Mouse (Mus musculus): ENCODE results near the gene 4930564D02Rik. TPM values are rescaled to one million over a fixed set of nuclear protein-coding genes. Genes with fewer than 3 reads are reported as not detected.

4930564D02Rik gene
- polyA plus RNA-seq, 1 experiment from 2014 or later = not detected

DNA sequence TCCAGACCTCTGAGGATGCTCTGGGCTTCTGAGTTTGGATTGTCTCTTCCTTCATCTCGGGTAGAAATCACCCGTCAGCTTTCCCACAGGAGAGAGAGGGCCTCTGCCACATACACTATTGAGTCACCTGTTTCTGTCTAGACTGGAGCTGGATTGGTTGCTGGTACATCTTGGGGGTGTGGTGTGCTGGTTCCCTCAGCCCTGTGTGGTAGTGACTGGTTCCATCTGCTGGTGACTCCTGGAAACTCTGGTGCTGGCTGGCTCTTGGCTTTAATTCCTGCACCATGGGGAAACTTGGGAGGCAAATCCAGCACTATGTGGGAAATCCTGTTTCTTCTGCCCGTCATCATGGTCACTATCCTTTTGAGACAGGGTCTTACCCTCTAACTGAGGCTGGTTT is 24.3 kb downstream of the 4930564D02Rik start:
- Histone ChIP-seq H3K27me3 (ENCODE audit: control insufficient read depth, insufficient read depth, low read length) (no peaks in the 10 kb centered on the region), H3K9me3 (ENCODE audit: control insufficient read depth, low read length) (no peaks in the 10 kb centered on the region), H3K4me1 (ENCODE audit: control insufficient read depth, insufficient read depth, low read length) (no peaks in the 10 kb centered on the region), H3K36me3 (ENCODE audit: control insufficient read depth, insufficient read depth, low read length) (no peaks in the 10 kb centered on the region), H3K4me2 (ENCODE audit: low read depth, low read length) (no peak overlapping the region), H3K27ac (ENCODE audit: low read depth, low read length) (no peak overlapping the region), H3K4me3 (ENCODE audit: low read depth, low read length) (no peak overlapping the region), H3K9ac (replicated peaks; ENCODE audit: low read depth, low read length) (no peak overlapping the region)
- 26% methylated on average over 3 of the region's 3 CpGs for WGBS
- ATAC-seq (ENCODE audit: low read depth) = no peak

DNA sequence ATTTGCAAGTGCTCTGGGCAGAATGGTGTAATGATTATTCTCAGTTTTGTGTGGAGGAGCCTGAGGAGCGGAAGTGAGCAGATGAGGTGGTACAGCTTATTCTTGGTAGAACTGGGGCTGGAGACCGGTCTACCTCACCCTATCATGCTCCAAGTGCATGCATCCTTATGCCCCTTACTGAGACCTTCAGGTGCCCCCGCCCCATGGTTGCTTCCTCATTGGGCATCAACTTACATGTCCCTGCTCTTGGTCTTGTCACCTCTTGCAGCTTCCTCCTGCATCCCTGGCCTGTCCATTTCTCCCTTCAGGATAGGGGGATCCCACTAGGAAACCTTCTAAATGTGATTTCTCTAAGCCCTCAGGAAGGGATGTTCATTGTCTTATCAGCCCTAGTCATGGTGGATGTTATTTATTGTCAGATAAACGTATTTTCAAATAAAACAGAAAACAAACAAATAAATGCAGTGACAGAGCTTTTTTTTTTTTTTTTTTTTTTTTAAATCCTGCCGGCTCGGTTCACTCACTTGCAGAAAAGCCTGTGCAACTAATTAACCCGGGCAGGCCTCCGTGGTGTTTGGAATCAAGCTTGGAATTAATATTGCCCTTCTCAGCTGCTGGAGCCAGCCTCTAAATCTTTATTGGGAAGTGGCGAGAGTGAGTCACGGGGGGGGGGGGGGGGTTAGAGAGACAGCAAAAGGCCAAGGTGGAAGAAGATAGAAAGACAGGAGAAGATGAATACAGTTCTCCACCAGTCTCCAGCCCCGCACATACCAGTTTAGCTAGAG is 26.3 kb downstream of the 4930564D02Rik start:
- no peak overlapping the region for H3K27ac ChIP-seq (ENCODE audit: low read depth, low read length)
- no peak; the same call in 1 of the 2 replicates for ATAC-seq (ENCODE audit: low read depth)

DNA sequence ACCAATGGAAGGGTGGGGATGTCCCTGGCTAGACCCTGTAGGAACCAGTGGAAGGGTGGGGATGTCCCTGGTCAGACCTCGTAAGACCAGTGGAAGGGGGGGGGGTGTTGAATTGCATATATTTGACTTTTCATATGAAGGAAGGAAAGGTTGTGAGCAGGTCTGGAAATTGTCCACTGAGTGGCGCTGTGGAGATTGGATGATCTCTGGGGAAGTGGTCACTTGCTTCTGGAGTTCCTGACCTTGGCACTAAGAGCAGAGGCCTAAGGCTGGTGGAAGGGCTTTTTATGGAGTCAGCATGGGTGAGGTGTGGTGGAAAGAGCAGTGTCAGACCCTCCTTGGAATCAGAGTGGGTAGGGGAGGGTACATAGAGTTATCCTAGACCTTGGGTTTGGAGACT is 27.8 kb downstream of the 4930564D02Rik start:
- Histone ChIP-seq H3K4me2 (ENCODE audit: low read depth, low read length) (no peak overlapping the region), H3K27me3 (ENCODE audit: control insufficient read depth, insufficient read depth, low read length) (no peaks in the 10 kb centered on the region), H3K9ac (replicated peaks; ENCODE audit: low read depth, low read length) (no peak overlapping the region), H3K27ac (ENCODE audit: low read depth, low read length) (no peak overlapping the region), H3K4me3 (ENCODE audit: low read depth, low read length) (no peak overlapping the region), H3K4me1 (ENCODE audit: control insufficient read depth, insufficient read depth, low read length) (no peaks in the 10 kb centered on the region), H3K9me3 (ENCODE audit: control insufficient read depth, low read length) (no peaks in the 10 kb centered on the region), H3K36me3 (ENCODE audit: control insufficient read depth, insufficient read depth, low read length) (no peaks in the 10 kb centered on the region)
- 59% methylated on average over 2 of the region's 2 CpGs for WGBS
- ATAC-seq (ENCODE audit: low read depth) = no peak

More for the DNA sequence above, 26.3 kb downstream of the 4930564D02Rik start:
- Histone ChIP-seq H3K27me3 (ENCODE audit: control insufficient read depth, insufficient read depth, low read length) (no peaks in the 10 kb centered on the region), H3K36me3 (ENCODE audit: control insufficient read depth, insufficient read depth, low read length) (no peaks in the 10 kb centered on the region), H3K4me2 (ENCODE audit: low read depth, low read length) (no peak overlapping the region), H3K9ac (replicated peaks; ENCODE audit: low read depth, low read length) (no peak overlapping the region), H3K4me3 (ENCODE audit: low read depth, low read length) (no peak overlapping the region), H3K4me1 (ENCODE audit: control insufficient read depth, insufficient read depth, low read length) (no peaks in the 10 kb centered on the region), H3K9me3 (ENCODE audit: control insufficient read depth, low read length) (no peaks in the 10 kb centered on the region)
- WGBS = 51% methylated on average over 11 of the region's 11 CpGs

DNA sequence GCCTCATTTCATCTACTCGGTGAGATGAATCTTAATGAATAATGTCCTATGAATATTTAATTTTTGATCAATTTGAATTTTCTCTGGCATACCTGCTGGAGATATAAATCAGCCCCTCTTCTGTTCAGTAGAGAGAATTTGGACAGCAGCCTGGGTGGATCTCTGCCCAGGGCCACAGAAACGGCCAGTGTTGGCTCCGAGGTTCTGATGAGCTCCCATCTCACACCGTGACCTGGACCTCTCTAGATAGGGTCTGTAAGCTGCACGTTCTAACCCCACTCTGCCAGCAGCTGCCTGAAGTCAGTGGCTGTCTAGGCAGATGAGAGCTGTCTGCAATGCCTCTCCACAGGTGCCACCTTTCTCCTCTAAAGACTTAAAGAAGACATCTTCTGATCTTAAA is 28.4 kb downstream of the 4930564D02Rik start:
- 73% methylated on average over 5 of the region's 5 CpGs for WGBS
- Histone ChIP-seq H3K27ac (ENCODE audit: low read depth, low read length) (no peak overlapping the region), H3K36me3 (ENCODE audit: control insufficient read depth, insufficient read depth, low read length) (no peaks in the 10 kb centered on the region), H3K9ac (replicated peaks; ENCODE audit: low read depth, low read length) (no peak overlapping the region), H3K27me3 (ENCODE audit: control insufficient read depth, insufficient read depth, low read length) (no peaks in the 10 kb centered on the region), H3K4me3 (ENCODE audit: low read depth, low read length) (no peak overlapping the region), H3K4me2 (ENCODE audit: low read depth, low read length) (no peak overlapping the region), H3K9me3 (ENCODE audit: control insufficient read depth, low read length) (no peaks in the 10 kb centered on the region), H3K4me1 (ENCODE audit: control insufficient read depth, insufficient read depth, low read length) (no peaks in the 10 kb centered on the region)
- ATAC-seq (ENCODE audit: low read depth) = no peak

DNA sequence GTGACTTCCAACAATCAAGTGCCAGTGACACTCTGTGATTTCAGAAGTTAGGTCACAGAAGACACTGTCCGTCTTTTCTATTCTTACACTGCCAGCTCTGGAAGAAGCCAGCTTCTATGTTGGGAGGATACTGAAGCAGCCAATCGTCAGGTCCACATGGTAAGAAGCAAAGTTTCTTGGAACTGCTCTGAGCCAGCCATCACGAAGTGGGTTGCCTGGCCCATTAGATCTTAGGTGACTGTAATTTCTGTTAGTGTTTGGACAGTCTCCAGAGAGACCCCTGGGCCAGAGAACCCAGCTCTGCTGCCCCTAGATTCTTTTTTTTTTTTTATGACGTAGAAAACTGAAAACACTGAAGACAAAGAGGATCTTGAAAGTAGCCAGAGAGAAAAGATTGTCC is 30.9 kb downstream of the 4930564D02Rik start:
- Histone ChIP-seq H3K4me2 (ENCODE audit: low read depth, low read length) (no peak overlapping the region), H3K36me3 (ENCODE audit: control insufficient read depth, insufficient read depth, low read length) (no peaks in the 10 kb centered on the region), H3K9ac (replicated peaks; ENCODE audit: low read depth, low read length) (no peak overlapping the region), H3K9me3 (ENCODE audit: control insufficient read depth, low read length) (no peaks in the 10 kb centered on the region), H3K27me3 (ENCODE audit: control insufficient read depth, insufficient read depth, low read length) (no peaks in the 10 kb centered on the region), H3K4me3 (ENCODE audit: low read depth, low read length) (no peak overlapping the region), H3K4me1 (ENCODE audit: control insufficient read depth, insufficient read depth, low read length) (no peaks in the 10 kb centered on the region), H3K27ac (ENCODE audit: low read depth, low read length) (no peak overlapping the region)
- WGBS = 77% methylated on average over 4 of the region's 4 CpGs
- no peak for ATAC-seq (ENCODE audit: low read depth)

DNA sequence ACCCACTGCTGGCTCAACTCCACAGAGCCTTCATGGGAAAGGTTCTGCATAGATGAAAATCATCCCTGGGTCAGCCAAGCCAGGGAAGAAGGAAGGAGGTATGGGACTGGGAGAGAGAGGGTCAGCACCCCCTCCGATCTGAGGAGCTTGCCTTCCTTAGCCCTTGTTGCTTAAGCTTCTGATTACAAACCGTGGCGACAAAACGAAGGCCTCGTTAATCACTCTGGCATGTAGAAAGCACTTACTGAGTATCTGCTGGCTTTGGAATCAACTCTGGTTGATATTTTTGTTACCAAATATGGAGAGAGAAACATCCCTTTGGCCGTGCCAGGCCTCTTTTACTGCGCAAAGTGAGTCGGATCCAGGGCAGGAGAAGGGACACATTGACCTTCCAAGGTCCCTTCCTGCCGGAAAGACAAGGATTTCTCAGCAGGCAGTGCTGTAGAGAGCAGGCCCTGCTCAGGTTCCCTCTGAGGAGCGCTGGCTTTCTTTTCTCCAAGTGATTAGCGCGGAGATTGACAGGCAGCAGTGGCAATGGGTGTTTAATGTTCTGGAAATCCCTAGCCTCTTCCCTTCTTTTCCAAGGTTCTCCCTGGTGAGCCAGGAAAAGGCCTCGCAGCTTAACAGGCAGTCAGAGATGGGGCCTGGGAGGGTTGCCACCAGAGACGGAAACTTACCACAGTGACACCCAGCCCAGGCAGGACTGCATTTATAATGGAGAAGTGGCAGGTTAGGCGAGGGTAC is 33.1 kb downstream of the 4930564D02Rik start:
- Histone ChIP-seq H3K9ac (replicated peaks; ENCODE audit: low read depth, low read length) (no peak overlapping the region), H3K27ac (ENCODE audit: low read depth, low read length) (no peak overlapping the region), H3K4me1 (ENCODE audit: control insufficient read depth, insufficient read depth, low read length) (no peaks in the 10 kb centered on the region), H3K9me3 (ENCODE audit: control insufficient read depth, low read length) (no peaks in the 10 kb centered on the region), H3K36me3 (ENCODE audit: control insufficient read depth, insufficient read depth, low read length) (no peaks in the 10 kb centered on the region), H3K4me3 (ENCODE audit: low read depth, low read length) (no peak overlapping the region), H3K4me2 (ENCODE audit: low read depth, low read length) (no peak overlapping the region), H3K27me3 (ENCODE audit: control insufficient read depth, insufficient read depth, low read length) (no peaks in the 10 kb centered on the region)
- 0 out of 2 replicates have a peak, but pooled peaks have one; percentile 17 for ATAC-seq (ENCODE audit: low read depth)
- WGBS = 28% methylated on average over 15 of the region's 15 CpGs

DNA sequence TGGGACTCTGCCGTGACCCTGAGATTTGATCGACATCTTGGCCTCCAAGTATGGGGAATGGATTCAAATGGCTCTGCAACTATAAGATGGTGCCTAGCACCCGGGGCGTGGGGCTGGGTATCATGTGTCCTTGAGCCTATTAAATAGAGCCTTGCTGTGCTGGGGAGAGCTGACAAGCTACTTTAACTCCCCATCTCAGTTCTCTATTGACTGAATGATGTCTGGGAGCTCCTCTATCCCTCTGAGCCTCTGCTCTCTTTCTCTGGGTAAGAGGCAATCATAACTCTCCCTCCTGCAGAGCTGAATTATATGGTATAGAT is 33.6 kb downstream of the 4930564D02Rik start:
- Histone ChIP-seq H3K4me1 (ENCODE audit: control insufficient read depth, insufficient read depth, low read length) (no peaks in the 10 kb centered on the region), H3K36me3 (ENCODE audit: control insufficient read depth, insufficient read depth, low read length) (no peaks in the 10 kb centered on the region), H3K4me2 (ENCODE audit: low read depth, low read length) (no peak overlapping the region), H3K27me3 (ENCODE audit: control insufficient read depth, insufficient read depth, low read length) (no peaks in the 10 kb centered on the region), H3K9ac (replicated peaks; ENCODE audit: low read depth, low read length) (no peak overlapping the region), H3K4me3 (ENCODE audit: low read depth, low read length) (no peak overlapping the region), H3K27ac (ENCODE audit: low read depth, low read length) (no peak overlapping the region), H3K9me3 (ENCODE audit: control insufficient read depth, low read length) (no peaks in the 10 kb centered on the region)
- WGBS = 77% methylated on average over 4 of the region's 4 CpGs
- ATAC-seq (ENCODE audit: low read depth) = no peak

DNA sequence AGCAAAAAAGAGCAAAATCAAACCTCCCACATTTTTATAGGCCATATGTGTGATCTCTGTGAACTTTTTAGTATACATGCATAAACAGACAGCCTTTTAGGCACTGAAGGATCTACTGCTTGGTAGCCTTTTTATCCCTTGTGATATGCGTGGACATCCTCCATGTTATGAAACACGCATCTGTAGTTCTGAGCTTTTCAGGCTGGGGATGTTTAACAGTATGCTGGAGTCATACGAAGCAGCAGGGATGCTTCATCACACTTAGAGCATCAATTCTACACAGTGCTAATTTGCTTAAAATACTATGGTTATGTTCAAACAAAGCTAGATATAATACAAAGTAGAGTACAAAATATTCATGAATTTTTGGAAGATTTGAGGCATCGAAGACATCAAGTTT is 39.2 kb downstream of the 4930564D02Rik start:
- no peaks in the 10 kb centered on the region for H3K9me3 ChIP-seq (ENCODE audit: control insufficient read depth, low read length)
- no peak overlapping the region for H3K27ac ChIP-seq (ENCODE audit: low read depth, low read length)
- no peaks in the 10 kb centered on the region for H3K27me3 ChIP-seq (ENCODE audit: control insufficient read depth, insufficient read depth, low read length)
- no peak overlapping the region for H3K9ac ChIP-seq (replicated peaks; ENCODE audit: low read depth, low read length)
- WGBS = 93% methylated on average over 4 of the region's 4 CpGs
- no peak overlapping the region for H3K4me2 ChIP-seq (ENCODE audit: low read depth, low read length)
- no peaks in the 10 kb centered on the region for H3K4me1 ChIP-seq (ENCODE audit: control insufficient read depth, insufficient read depth, low read length)
- ATAC-seq (ENCODE audit: low read depth) = no peak
- no peaks in the 10 kb centered on the region for H3K36me3 ChIP-seq (ENCODE audit: control insufficient read depth, insufficient read depth, low read length)
- H3K4me3 ChIP-seq (ENCODE audit: low read depth, low read length) = no peak overlapping the region

DNA sequence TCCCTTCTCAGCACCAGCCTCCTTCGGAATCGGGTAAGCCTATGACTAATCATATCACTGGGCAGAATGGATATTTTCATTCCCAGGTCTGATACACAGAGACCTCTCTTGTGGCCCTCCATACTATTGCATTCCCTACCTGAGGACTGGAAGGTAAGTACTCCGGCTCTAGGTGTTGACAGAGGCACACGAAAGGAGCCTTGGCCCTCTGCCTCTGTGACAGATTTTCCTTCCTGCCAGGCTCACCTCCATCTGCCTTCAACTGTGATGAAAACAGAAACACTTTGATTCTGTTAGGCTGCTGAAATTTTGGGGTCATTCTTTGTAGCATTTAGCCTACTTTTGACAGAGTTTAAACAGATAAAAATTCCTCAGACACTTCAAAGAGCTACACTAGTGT is 47.2 kb downstream of the 4930564D02Rik start:
- no peaks in the 10 kb centered on the region for H3K4me1 ChIP-seq (ENCODE audit: control insufficient read depth, insufficient read depth, low read length)
- ATAC-seq (ENCODE audit: low read depth) = no peak
- no peak overlapping the region for H3K4me3 ChIP-seq (ENCODE audit: low read depth, low read length)
- WGBS = 92% methylated on average over 4 of the region's 4 CpGs
- H3K9me3 ChIP-seq (ENCODE audit: control insufficient read depth, low read length) = no peaks in the 10 kb centered on the region
- H3K4me2 ChIP-seq (ENCODE audit: low read depth, low read length) = no peak overlapping the region
- H3K27ac ChIP-seq (ENCODE audit: low read depth, low read length) = no peak overlapping the region
- no peaks in the 10 kb centered on the region for H3K36me3 ChIP-seq (ENCODE audit: control insufficient read depth, insufficient read depth, low read length)
- no peaks in the 10 kb centered on the region for H3K27me3 ChIP-seq (ENCODE audit: control insufficient read depth, insufficient read depth, low read length)
- no peak overlapping the region for H3K9ac ChIP-seq (replicated peaks; ENCODE audit: low read depth, low read length)
